Mouse (Mus musculus) embryonic facial prominence, embryonic 12.5 days (tissue): ENCODE results near the gene Bhlhe40. TPM values are rescaled to one million over a fixed set of nuclear protein-coding genes. Genes with fewer than 3 reads are reported as not detected.

Source experiments
- ATAC-seq: fragments of 200-750 bp; cut with Nextera tagmentation; 2 replicates; pipeline ENCODE4 v1.8.0; 2017; ENCODE audit not compliant: insufficient number of reproducible peaks, insufficient read depth, low FRiP score, low TSS enrichment
- H3K27ac ChIP-seq: fragments of 300-500 bp; sonication (generic); 2 replicates; pipeline ENCODE4 v1.5.1; 2016; ENCODE audit warnings: mild to moderate bottlenecking
- H3K27me3 ChIP-seq: fragments of 300-500 bp; sonication (generic); 2 replicates; pipeline ENCODE4 v1.6.1; 2016; ENCODE audit warnings: mild to moderate bottlenecking, moderate library complexity
- H3K36me3 ChIP-seq: fragments of 300-500 bp; sonication (generic); 2 replicates; pipeline ENCODE4 v1.6.1; 2016; ENCODE audit warnings: mild to moderate bottlenecking
- H3K4me1 ChIP-seq: fragments of 300-500 bp; sonication (generic); 2 replicates; pipeline ENCODE4 v1.6.1; 2016
- H3K4me2 ChIP-seq: fragments of 300-500 bp; sonication (generic); replicated peaks from 2 replicates; pipeline ENCODE4 v1.6.1; 2016; ENCODE audit warnings: mild to moderate bottlenecking, moderate library complexity
- H3K4me3 ChIP-seq: fragments of 300-500 bp; sonication (generic); 2 replicates; pipeline ENCODE4 v1.5.1; 2016; ENCODE audit warnings: mild to moderate bottlenecking
- H3K9ac ChIP-seq: fragments of 300-500 bp; sonication (generic); 2 replicates; pipeline ENCODE4 v1.6.1; 2016; ENCODE audit warnings: mild to moderate bottlenecking, moderate library complexity
- H3K9me3 ChIP-seq: fragments of 300-500 bp; sonication (generic); 2 replicates; pipeline ENCODE4 v1.6.1; 2016; ENCODE audit warnings: mild to moderate bottlenecking, moderate library complexity
- WGBS: fragments of 180-500 bp; shearing (Covaris S2); methylation state at CpG from one replicate; pipeline ENCODE4 v1.1.7; 2016; 5-methylcytosine and 5-hydroxymethylcytosine counted together
- polyA plus RNA-seq: library from polyadenylated mRNA; unstranded; fragments of >200 nt; fragmentation: Nextera tagmentation; extraction: Ambion mirVana; gene quantifications from 2 replicates; pipeline ENCODE4 v1.2.1, GENCODE M21; 2016

Bhlhe40 gene
- 3.1 and 3.6 TPM in 2 replicates for polyA plus RNA-seq

DNA sequence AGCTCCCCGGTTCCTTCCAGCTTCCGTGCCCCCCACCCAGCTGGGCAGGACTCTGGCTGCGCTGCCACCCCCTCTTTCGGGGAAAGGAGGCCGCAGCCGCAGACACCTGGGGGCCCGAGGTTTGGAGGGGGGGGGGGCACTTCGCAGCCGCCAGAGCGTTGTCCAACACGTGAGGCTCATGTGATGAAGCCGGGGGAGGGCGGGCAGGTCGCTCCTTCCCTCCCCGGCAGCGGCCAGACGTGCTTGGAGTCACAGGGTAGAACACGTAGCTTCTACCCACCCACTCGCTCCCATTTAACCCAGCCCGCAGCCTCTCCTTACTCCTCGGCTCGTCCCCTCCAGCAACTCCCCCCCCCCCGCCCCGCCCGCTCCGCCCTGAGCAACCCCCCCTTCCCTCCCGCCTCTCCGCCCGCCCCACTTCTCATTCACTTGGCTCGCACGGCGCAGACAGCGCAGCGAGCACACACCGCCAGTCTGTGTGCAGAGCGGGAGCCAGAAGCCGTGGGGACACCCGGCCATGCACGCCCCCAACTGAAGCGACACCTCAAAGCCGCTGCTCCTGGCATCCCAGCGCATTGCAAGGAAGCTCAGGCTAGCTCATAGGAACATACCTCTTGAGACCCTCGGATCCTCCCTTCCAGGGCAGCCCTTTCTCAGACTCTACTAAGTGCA, at the start of gene Bhlhe40:
TSS of gene Bhlhe40 (plus strand) at position 424 of the 672 bp plus-strand sequence.
- WGBS, result 1% methylated on average over 24 of the region's 43 CpGs
- Histone ChIP-seq H3K9ac (peak within 1 kb of the TSS; percentile 55), H3K36me3 (no peaks in the 10 kb centered on the region), H3K9me3 (no peaks in the 10 kb centered on the region), H3K4me3 (peak within 1 kb of the TSS; percentile 55), H3K27me3 (peaks cover 32% of the 10 kb centered on the region), H3K27ac (peak within 1 kb of the TSS; percentile 85), H3K4me2 (peak within 1 kb of the TSS; percentile 99), H3K4me1 (peaks cover 10% of the 10 kb centered on the region; the same call in 1 of the 2 replicates)
- peak; percentile 82 for ATAC-seq

DNA sequence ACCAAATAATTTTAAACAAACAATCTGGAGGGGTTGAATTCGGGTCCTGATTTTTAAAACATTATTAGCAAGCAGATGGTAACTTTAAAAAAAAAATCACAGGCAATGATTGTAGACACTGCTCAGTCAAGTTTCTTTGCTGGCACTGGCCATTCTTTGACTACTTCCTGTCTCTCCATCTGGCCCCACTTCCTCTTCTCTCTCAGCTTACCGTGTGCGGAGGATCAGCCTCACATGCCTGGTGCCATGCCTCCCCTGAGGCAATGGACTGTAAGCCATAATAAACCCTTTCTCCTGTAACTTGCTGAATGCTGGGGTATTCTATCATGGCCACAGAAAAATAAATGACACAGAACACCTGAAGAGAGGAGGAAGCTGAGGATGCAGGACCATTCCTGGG, 48.8 kb upstream of the Bhlhe40 start:
- no peak overlapping the region for H3K4me3 ChIP-seq
- H3K27me3 ChIP-seq, result no peaks in the 10 kb centered on the region
- H3K27ac ChIP-seq, result no peak overlapping the region
- H3K4me2 ChIP-seq, result no peak overlapping the region
- no peak for ATAC-seq
- H3K9me3 ChIP-seq, result no peaks in the 10 kb centered on the region
- no peaks in the 10 kb centered on the region for H3K36me3 ChIP-seq
- no peak overlapping the region for H3K9ac ChIP-seq
- WGBS, result 26% methylated on average over 3 of the region's 3 CpGs
- H3K4me1 ChIP-seq, result no peaks in the 10 kb centered on the region

DNA sequence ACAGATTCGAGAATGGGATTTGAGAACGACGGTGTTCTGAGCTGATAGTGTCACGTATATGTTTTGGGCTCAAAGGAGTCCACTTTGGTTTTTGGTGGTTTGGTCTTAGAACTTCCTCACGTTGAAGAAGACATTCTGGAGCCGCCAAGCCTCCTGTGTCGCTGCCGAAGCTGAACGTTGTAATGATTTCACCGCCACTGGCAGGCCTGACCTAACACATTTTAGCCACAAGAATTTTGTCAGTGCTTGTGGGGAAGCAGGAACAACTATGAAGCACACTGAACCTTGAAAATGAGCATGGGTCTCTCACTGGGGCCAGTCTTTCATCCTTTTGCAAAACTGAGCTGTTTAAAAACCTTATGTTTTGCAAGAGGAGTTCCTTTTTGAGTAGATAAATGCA, 42.4 kb upstream of the Bhlhe40 start:
- Histone ChIP-seq H3K27ac (no peak overlapping the region), H3K4me2 (no peak overlapping the region), H3K9me3 (no peaks in the 10 kb centered on the region), H3K9ac (no peak overlapping the region), H3K4me1 (no peaks in the 10 kb centered on the region), H3K27me3 (no peaks in the 10 kb centered on the region), H3K4me3 (no peak overlapping the region), H3K36me3 (no peaks in the 10 kb centered on the region)
- no peak for ATAC-seq
- WGBS, result 86% methylated on average over 10 of the region's 10 CpGs

DNA sequence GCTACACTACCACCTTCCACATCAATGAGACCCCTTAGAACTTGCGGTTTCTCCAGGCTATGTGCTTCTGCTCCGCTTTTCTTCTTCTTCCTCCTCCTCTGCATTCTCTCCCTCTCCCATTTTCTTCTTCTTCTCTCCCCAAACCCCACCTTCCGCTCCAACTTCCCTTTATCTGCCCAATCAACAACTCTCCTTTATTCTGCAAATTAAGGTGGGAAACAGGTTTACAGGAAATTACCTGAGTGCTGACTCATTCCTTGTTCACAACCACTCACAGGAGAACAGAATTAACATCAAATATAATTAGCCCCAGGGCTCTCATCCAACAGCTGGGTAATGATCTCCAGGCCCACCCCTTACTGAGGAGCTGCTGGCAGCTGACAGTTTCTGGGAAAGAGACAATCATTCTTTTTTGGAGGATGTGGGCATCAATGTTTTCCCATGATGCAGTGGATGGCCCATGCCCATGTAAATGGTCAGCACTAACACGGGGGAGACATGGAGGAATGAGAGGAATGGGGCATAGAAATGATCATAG, 37.3 kb upstream of the Bhlhe40 start:
- Histone ChIP-seq H3K9ac (no peak overlapping the region), H3K9me3 (no peaks in the 10 kb centered on the region), H3K4me1 (no peaks in the 10 kb centered on the region), H3K27me3 (no peaks in the 10 kb centered on the region), H3K27ac (no peak overlapping the region), H3K4me3 (no peak overlapping the region), H3K4me2 (no peak overlapping the region), H3K36me3 (no peaks in the 10 kb centered on the region)
- 83% methylated on average over 4 of the region's 4 CpGs for WGBS
- no peak for ATAC-seq

DNA sequence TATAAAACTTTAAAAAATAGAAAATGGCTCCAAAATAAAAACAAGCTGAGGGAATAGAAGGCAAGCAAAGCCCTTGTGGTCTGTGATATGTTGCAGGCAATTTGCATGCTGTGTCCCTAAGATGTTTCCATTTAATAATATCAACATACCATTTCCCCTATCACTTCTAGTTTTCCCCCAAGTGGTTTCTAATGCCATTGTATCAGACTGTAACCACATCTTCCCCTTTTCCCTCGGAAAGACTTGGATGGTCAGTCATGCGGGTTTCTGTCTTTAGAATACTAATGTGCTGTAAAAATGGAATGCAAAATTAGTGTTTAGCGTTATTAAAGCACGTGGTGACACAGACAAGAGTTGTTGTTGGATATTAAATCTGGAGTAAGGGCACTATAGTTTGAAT, 35.5 kb upstream of the Bhlhe40 start:
- no peak overlapping the region for H3K9ac ChIP-seq
- no peak overlapping the region for H3K4me2 ChIP-seq
- 81% methylated on average over 4 of the region's 4 CpGs for WGBS
- H3K4me1 ChIP-seq, result no peaks in the 10 kb centered on the region
- H3K27me3 ChIP-seq, result no peaks in the 10 kb centered on the region
- H3K4me3 ChIP-seq, result no peak overlapping the region
- H3K27ac ChIP-seq, result no peak overlapping the region
- no peaks in the 10 kb centered on the region for H3K9me3 ChIP-seq
- no peak for ATAC-seq
- H3K36me3 ChIP-seq, result no peaks in the 10 kb centered on the region

DNA sequence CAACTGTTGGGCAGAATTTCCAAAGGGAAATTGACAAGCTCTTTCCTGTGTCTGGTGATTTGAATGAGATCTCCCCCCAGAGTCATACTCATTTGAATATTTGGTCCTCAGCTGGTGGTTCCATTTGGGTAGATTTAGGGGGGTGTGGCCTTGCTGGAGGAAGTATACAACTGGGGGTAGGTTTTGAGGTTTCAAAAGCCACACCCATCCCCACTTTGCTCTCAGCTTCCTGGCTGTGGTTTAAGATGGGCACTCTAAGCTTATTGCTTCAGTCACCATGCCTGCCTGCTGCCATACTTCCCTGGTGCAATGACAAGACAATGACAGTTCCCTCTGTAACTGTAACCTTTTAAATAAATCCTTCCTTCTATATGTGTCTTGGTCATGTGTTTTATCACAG, 29.7 kb upstream of the Bhlhe40 start:
- H3K4me3 ChIP-seq, result no peak overlapping the region
- no peaks in the 10 kb centered on the region for H3K27me3 ChIP-seq
- no peaks in the 10 kb centered on the region for H3K4me1 ChIP-seq
- ATAC-seq, result no peak
- no peaks in the 10 kb centered on the region for H3K9me3 ChIP-seq
- no peak overlapping the region for H3K27ac ChIP-seq
- no peak overlapping the region for H3K4me2 ChIP-seq
- no peak overlapping the region for H3K9ac ChIP-seq
- no peaks in the 10 kb centered on the region for H3K36me3 ChIP-seq

DNA sequence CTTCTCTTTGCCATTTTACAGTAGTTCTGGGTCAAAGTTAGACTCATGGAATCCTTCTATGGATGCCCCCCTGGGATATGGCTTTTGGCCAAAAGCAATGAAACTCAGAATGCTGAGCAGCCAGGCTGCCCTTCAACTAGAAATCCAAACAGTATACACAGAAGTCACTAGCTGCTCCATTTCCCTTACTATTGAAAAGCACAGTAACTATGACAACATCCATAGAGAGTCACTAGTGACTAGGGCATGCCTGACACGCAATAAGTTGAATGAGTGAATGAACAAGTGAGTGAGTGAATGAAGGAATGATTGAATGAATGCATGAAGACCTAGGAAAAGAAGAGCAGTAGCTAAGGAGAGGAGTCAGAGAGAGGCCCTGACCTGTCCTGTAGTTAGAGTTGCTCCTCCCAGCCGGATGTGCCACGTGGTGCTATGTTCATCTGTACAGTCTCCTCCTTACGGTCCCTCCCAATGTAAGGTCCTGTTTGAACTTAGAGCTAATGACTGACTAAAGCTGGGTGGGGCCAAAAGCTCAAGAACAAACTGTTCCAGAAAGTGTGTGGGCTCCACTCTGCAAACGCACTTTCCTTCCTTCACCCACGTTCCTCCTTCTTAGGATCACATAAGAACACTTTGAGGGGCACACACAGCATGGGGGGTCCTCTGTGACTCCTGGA, 22.1 kb upstream of the Bhlhe40 start:
- Histone ChIP-seq H3K36me3 (no peaks in the 10 kb centered on the region), H3K9ac (no peak overlapping the region), H3K4me2 (no peak overlapping the region), H3K4me1 (no peaks in the 10 kb centered on the region), H3K4me3 (no peak overlapping the region), H3K27ac (no peak overlapping the region), H3K27me3 (no peaks in the 10 kb centered on the region), H3K9me3 (no peaks in the 10 kb centered on the region)
- no peak for ATAC-seq
- WGBS, result 89% methylated on average over 6 of the region's 6 CpGs

DNA sequence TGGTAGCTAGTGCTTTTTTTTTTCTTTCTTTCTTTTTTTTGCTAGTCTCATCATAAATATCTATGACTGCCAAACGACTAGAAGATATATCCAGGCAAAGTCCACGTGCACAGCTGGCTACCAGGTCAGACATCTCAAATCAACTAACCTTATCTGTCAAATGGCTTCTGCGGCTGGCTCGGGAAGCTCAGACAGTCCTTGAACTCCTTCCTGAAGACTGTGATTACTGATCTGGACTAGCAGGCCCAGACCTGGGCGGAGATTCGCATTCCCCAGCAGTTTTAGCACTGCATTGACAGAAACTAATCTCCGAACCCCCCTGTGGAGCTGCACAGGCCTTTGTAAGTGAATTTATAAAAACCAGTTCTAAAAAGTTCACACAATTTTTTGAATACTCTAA, 18.4 kb upstream of the Bhlhe40 start:
- Histone ChIP-seq H3K27me3 (no peaks in the 10 kb centered on the region), H3K4me3 (no peak overlapping the region), H3K27ac (no peak overlapping the region), H3K36me3 (no peaks in the 10 kb centered on the region), H3K9ac (no peak overlapping the region), H3K9me3 (no peaks in the 10 kb centered on the region), H3K4me2 (no peak overlapping the region), H3K4me1 (no peaks in the 10 kb centered on the region)
- ATAC-seq, result no peak
- 80% methylated on average over 7 of the region's 7 CpGs for WGBS

DNA sequence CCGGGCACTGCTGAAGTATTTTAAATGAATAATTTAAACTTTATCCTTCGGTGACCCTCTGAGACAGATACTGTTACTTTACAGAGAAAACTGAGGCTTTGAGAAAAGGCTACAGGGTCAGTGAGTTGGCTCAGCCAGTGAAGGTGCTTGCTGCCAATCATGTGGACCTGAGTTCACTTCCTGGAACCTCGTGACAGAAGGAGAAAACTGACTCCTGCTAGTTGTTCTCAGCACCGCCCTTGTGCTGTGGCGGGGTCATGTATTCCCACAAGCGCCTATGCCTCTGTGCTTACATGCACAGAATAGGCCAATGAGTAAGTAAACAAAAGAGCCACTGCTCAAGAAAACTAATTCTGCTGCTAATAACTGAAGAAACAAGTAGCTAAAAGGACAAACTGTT, 17.4 kb upstream of the Bhlhe40 start:
- Histone ChIP-seq H3K4me1 (no peaks in the 10 kb centered on the region), H3K4me2 (no peak overlapping the region), H3K9ac (no peak overlapping the region), H3K9me3 (no peaks in the 10 kb centered on the region), H3K36me3 (no peaks in the 10 kb centered on the region), H3K27ac (no peak overlapping the region), H3K27me3 (no peaks in the 10 kb centered on the region), H3K4me3 (no peak overlapping the region)
- ATAC-seq, result no peak
- WGBS, result 47% methylated on average over 6 of the region's 6 CpGs

DNA sequence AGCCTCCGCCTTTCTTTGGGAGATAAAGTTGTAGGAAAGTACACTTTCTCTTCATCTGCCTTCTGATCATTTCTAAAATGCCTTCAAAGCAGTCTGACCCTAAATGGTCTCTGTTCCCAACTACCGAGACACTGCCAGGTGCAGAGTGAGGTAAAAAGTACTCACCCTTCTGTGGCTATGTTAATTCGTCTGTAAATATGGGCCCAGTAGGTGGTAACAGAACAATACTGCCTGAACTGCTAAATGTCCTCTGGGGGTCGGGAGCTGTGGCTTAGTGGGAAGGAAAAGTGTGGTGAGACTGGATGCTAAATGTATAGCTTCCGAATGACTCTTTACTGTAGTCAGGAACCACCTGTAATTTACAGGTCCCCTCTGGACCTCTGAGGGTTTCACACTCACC, 16.1 kb upstream of the Bhlhe40 start:
- H3K4me1 ChIP-seq, result no peaks in the 10 kb centered on the region
- H3K9me3 ChIP-seq, result no peaks in the 10 kb centered on the region

DNA sequence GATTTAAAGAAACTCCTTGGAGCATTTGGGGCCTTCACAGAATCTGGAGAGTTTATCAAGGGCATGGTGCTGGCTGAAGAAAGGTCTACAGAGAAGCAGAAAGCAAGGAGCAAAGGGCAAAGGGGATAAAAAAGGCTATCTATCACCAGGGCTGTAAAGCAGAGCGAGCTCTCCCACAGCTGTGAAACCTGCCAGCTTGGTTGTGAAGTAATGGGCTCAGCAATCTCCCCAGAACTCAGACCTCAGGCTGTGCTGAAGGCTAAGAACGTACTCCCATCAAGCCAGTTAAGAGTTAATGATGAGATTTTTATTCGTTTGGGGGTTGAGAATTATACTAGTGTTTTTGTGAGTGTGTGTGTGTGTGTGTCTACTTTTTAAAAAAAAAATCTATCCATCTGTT, 13.3 kb upstream of the Bhlhe40 start:
- Histone ChIP-seq H3K4me3 (no peak overlapping the region), H3K27ac (no peak overlapping the region), H3K4me2 (no peak overlapping the region), H3K36me3 (no peaks in the 10 kb centered on the region), H3K9ac (no peak overlapping the region), H3K27me3 (no peaks in the 10 kb centered on the region), H3K9me3 (no peaks in the 10 kb centered on the region), H3K4me1 (no peaks in the 10 kb centered on the region)
- 58% methylated on average over 3 of the region's 3 CpGs for WGBS
- ATAC-seq, result no peak

More for the DNA sequence above, 16.1 kb upstream of the Bhlhe40 start:
- H3K9ac ChIP-seq, result no peak overlapping the region
- no peak overlapping the region for H3K4me2 ChIP-seq
- H3K4me3 ChIP-seq, result no peak overlapping the region
- no peaks in the 10 kb centered on the region for H3K27me3 ChIP-seq
- no peak for ATAC-seq
- no peaks in the 10 kb centered on the region for H3K36me3 ChIP-seq
- H3K27ac ChIP-seq, result no peak overlapping the region
- 52% methylated on average over 5 of the region's 5 CpGs for WGBS

DNA sequence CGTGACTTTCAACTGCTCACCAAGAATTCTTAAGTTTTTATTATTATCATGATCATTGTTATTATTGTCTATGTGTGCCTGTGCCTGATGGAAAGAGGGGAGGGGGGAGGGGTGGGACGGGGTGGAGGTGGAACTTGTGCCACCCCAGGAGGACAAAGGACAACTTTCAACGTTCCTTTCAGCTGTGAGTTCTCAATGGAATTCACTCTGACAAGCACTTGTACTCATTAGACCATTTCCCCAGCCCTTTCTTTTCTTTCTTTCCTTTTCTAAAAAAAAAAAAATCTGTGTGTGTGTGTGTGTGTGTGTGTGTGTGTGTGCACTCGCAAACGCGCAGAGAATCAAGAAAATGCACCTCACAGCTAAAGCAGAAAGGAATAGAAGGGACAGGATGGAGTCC, 12.4 kb upstream of the Bhlhe40 start:
- no peaks in the 10 kb centered on the region for H3K36me3 ChIP-seq
- 64% methylated on average over 6 of the region's 6 CpGs for WGBS
- H3K9me3 ChIP-seq, result no peaks in the 10 kb centered on the region
- no peak overlapping the region for H3K9ac ChIP-seq
- ATAC-seq, result no peak
- H3K4me2 ChIP-seq, result no peak overlapping the region
- no peaks in the 10 kb centered on the region for H3K4me1 ChIP-seq
- no peaks in the 10 kb centered on the region for H3K27me3 ChIP-seq
- H3K27ac ChIP-seq, result no peak overlapping the region
- H3K4me3 ChIP-seq, result no peak overlapping the region
